Mouse (Mus musculus): ENCODE data around the gene Col11a2. TPM values are rescaled to one million over a fixed set of nuclear protein-coding genes. Genes with fewer than 3 reads are reported as not detected.
"Not testable (repeated sequence)": the region's sequence is repeated elsewhere in the genome, so short reads cannot be mapped to it uniquely, and the experiment has no call there.

Gene Col11a2
- total and polyA plus RNA-seq, 3 experiments = 3.0 to 6.0 (median 5.8) TPM

DNA sequence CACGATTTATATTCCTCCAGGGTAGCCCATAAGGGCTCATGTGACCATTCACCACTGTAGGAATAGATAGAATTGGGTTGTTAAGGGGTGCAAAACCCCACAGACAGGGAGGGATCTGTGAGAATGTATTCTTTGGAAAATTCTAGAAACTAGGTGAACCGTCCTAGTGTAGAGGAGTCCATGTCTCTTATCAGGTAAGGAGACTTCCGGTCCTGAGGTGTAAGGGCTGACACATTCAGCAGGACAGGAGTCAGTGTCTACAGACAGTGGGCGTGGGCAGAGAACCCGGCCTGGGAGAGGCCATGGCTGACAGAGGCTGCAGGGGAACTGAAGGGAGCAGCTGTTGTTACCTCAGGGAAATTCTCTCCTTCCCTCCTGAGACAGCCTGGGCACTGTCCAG lies 40.5 kb upstream of the Col11a2 start:
- Histone ChIP-seq H3K9ac (ENCODE audit: insufficient read depth, low read depth) (peak overlapping the region; percentile 61), H3K4me1 (ENCODE audit: control insufficient read depth in 1 of 2, insufficient read depth in 2 of 2) (peaks cover 16 to 28% of the 10 kb centered on the region in 2 experiments), H3K79me2 (replicated peaks; ENCODE audit: control insufficient read depth, extremely low read depth, insufficient read depth, poor library complexity, severe bottlenecking) (peaks cover 23% of the 10 kb centered on the region), H3K36me3 (replicated peaks in 1 of 2; ENCODE audit: control insufficient read depth in 1 of 2, insufficient read depth in 1 of 2, low read length in 1 of 2) (peaks cover 33 to 39% of the 10 kb centered on the region in 2 experiments), H3K4me3 (replicated peaks in 1 of 3; ENCODE audit: low read depth in 2 of 3, low read length in 2 of 3, poor library complexity in 1 of 3) (peak overlapping the region; percentile 43 to 71 (median 55)), H3K4me2 (ENCODE audit: insufficient read depth, low read depth, poor library complexity, severe bottlenecking) (peak overlapping the region; percentile 91)
- H3K27ac ChIP-seq (ENCODE audit: insufficient read depth, low read depth); dilution Hi-C loops (cut with MboI; ENCODE audit: extremely low pct_ligation_motif_present, extremely low pct_unique_long_range_greater_than_20kb, low sequenced_read_pairs); H3K27me3 ChIP-seq (replicated peaks); DNase-seq (ENCODE audit: extremely low read depth); H3K9me3 ChIP-seq (replicated peaks; ENCODE audit: low read length): not testable (repeated sequence)
- TF ChIP-seq ZNF384 (IDR thresholded peaks at IDR 0.05; ENCODE audit: low read depth, low read length) = 0 out of 2 replicates have a peak, but pooled peaks have one; percentile 22
- in situ Hi-C loops (cut with MboI; ENCODE audit: low pct_ligation_motif_present, low pct_unique_long_range_greater_than_20kb, low sequenced_read_pairs) = loop anchor here (10.0 to 25.0 kb wide), 2 partner anchors 1386 to 1464 kb away; partner anchors contain the start of gene H2-Q10

DNA sequence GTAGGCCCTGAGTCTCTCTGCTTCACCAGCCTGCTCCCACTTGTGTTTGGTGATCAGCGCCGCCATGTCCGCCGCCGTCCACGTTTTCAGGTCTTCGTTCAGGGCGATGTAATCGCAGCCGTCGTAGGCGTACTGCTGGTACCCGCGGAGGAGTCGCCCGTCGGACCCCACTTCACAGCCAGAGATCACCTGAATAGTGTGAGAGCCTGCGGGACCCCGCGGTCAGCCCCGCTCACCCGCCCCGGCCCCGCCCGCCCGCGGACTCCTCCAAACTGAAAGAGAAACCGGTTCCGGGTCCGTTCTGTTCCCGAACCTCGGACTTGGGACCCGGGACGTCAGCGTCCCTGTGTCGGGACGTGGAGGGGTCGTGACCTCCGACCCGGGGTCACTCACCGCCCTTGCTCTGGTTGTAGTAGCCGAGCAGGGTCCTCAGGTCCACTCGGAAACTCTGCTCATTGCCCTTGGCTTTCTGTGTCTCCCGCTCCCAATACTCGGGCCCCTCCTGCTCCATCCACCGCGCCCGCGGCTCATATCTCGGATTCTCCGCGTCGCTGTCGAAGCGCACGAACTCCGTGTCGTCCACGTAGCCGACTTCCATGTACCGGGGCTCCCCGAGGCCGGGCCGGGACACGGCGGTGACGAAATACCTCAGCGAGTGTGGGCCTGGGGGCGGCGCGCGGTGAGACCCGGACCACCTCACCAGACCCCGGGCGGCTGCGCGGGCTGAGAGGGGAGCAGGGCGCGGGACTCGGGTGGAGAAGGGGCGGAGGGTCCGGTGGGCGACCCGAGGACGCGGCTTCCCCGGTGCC lies 39.7 kb upstream of the Col11a2 start:
- Histone ChIP-seq H3K36me3 (replicated peaks in 1 of 2; ENCODE audit: control insufficient read depth in 1 of 2, insufficient read depth in 1 of 2, low read length in 1 of 2) (peaks cover 33 to 37% of the 10 kb centered on the region in 2 experiments), H3K9me3 (replicated peaks; ENCODE audit: low read length) (no peaks in the 10 kb centered on the region), H3K4me1 (ENCODE audit: control insufficient read depth in 1 of 2, insufficient read depth in 2 of 2) (peaks cover 16 to 31% of the 10 kb centered on the region in 2 experiments), H3K27me3 (replicated peaks) (no peaks in the 10 kb centered on the region), H3K9ac (ENCODE audit: insufficient read depth, low read depth) (peak overlapping the region; percentile 100), H3K79me2 (replicated peaks; ENCODE audit: control insufficient read depth, extremely low read depth, insufficient read depth, poor library complexity, severe bottlenecking) (peaks cover 23% of the 10 kb centered on the region), H3K4me2 (ENCODE audit: insufficient read depth, low read depth, poor library complexity, severe bottlenecking) (no peak overlapping the region), H3K4me3 (replicated peaks in 1 of 3; ENCODE audit: low read depth in 2 of 3, low read length in 2 of 3, poor library complexity in 1 of 3) (peak overlapping the region; percentile 52 to 99 (median 66)), H3K27ac (ENCODE audit: insufficient read depth, low read depth) (peak overlapping the region; percentile 69)
- DNase-seq (ENCODE audit: extremely low read depth) = no peak
- in situ Hi-C loops (cut with MboI; ENCODE audit: low pct_ligation_motif_present, low pct_unique_long_range_greater_than_20kb, low sequenced_read_pairs) = loop anchor here (5.0 to 25.0 kb wide), 3 partner anchors 1263 to 1463 kb away; partner anchors contain the start of genes H2-D1 and H2-Q10
- dilution Hi-C loops (cut with MboI; ENCODE audit: extremely low pct_ligation_motif_present, extremely low pct_unique_long_range_greater_than_20kb, low sequenced_read_pairs) = no loop called here
- no peak for TF ChIP-seq MEF2A (IDR thresholded peaks at IDR 0.05; ENCODE audit: borderline replicate concordance, low read depth, low read length)
- no peak for TF ChIP-seq SIN3A (IDR thresholded peaks at IDR 0.05; ENCODE audit: low read length)
- no peak for TF ChIP-seq TCF12 (IDR thresholded peaks at IDR 0.05; ENCODE audit: low read depth, low read length)
- no peak for TF ChIP-seq MYC (IDR thresholded peaks at IDR 0.05; ENCODE audit: low read depth, low read length)
- no peak for TF ChIP-seq CHD2 (IDR thresholded peaks at IDR 0.05; ENCODE audit: low read length)

DNA sequence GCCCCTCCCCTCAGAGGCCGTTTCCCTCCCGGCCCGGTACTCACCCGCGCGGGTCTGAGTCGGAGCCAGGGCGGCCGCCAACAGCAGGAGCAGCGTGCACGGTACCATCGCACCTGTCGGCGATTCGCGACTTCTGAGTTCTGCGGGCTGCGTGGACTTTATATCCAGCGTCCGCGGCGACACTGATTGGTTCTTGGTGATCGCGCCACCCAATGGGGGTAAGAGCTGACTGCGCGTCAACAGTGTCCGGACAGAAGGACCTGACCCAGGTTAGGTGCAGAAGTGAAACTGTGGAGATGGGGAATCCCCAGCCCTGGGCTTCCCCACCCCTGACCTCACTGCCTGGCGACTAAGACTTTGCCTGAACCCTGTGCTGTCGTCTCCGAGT lies 39.1 kb upstream of the Col11a2 start, which contains the start of gene H2-K1:
H2-K1 (minus strand) TSS at position 198 of the 388 bp plus-strand sequence.
- Histone ChIP-seq H3K9ac (ENCODE audit: insufficient read depth, low read depth) (peak within 1 kb of the TSS; percentile 100), H3K79me2 (replicated peaks; ENCODE audit: control insufficient read depth, extremely low read depth, insufficient read depth, poor library complexity, severe bottlenecking) (peaks cover 23% of the 10 kb centered on the region), H3K36me3 (replicated peaks in 1 of 2; ENCODE audit: control insufficient read depth in 1 of 2, insufficient read depth in 1 of 2, low read length in 1 of 2) (peaks cover 31 to 33% of the 10 kb centered on the region in 2 experiments), H3K4me3 (replicated peaks in 1 of 3; ENCODE audit: low read depth in 2 of 3, low read length in 2 of 3, poor library complexity in 1 of 3) (peak within 1 kb of the TSS; percentile 66 to 99 (median 71)), H3K4me2 (ENCODE audit: insufficient read depth, low read depth, poor library complexity, severe bottlenecking) (peak within 1 kb of the TSS; percentile 74; the same call in 1 of the 2 replicates), H3K27ac (ENCODE audit: insufficient read depth, low read depth) (peak within 1 kb of the TSS; percentile 69), H3K9me3 (replicated peaks; ENCODE audit: low read length) (no peaks in the 10 kb centered on the region), H3K27me3 (replicated peaks) (no peaks in the 10 kb centered on the region), H3K4me1 (ENCODE audit: control insufficient read depth in 1 of 2, insufficient read depth in 2 of 2) (peaks cover 16 to 31% of the 10 kb centered on the region in 2 experiments)
- DNase-seq (ENCODE audit: extremely low read depth) = peak; percentile 97
- in situ Hi-C loops (cut with MboI; ENCODE audit: low pct_ligation_motif_present, low pct_unique_long_range_greater_than_20kb, low sequenced_read_pairs) = loop anchor here (5.0 kb wide), 1 partner anchor 1262 kb away; the partner anchor contains the start of gene H2-D1
- dilution Hi-C loops (cut with MboI; ENCODE audit: extremely low pct_ligation_motif_present, extremely low pct_unique_long_range_greater_than_20kb, low sequenced_read_pairs) = no loop called here
- TF ChIP-seq MEF2A (IDR thresholded peaks at IDR 0.05; ENCODE audit: borderline replicate concordance, low read depth, low read length) = no peak
- TF ChIP-seq UBTF (IDR thresholded peaks at IDR 0.05; ENCODE audit: low read depth, low read length) = no peak
- TF ChIP-seq ELF1 (IDR thresholded peaks at IDR 0.05; ENCODE audit: low read depth, low read length) = no peak
- no peak for TF ChIP-seq USF2 (conservative IDR thresholded peaks at IDR 0.05; ENCODE audit: low read depth, low read length)
- no peak for TF ChIP-seq PAX5 (IDR thresholded peaks at IDR 0.05; ENCODE audit: low read length)
- no peak for TF ChIP-seq NRF1 (IDR thresholded peaks at IDR 0.05; ENCODE audit: low read depth, low read length)
- TF ChIP-seq RAD21 (IDR thresholded peaks at IDR 0.05; ENCODE audit: low read depth, low read length) = no peak
- TF ChIP-seq JUN (IDR thresholded peaks at IDR 0.05; ENCODE audit: insufficient read depth, low read depth, low read length) = no peak
- TF ChIP-seq MXI1 (IDR thresholded peaks at IDR 0.05; ENCODE audit: low read depth, low read length) = 0 out of 2 replicates have a peak, but pooled peaks have one; percentile 21
- no peak for TF ChIP-seq ZNF384 (IDR thresholded peaks at IDR 0.05; ENCODE audit: low read depth, low read length)
- peak; percentile 59 for TF ChIP-seq TCF12 (IDR thresholded peaks at IDR 0.05; ENCODE audit: low read depth, low read length)
- TF ChIP-seq MAZ (IDR thresholded peaks at IDR 0.05; ENCODE audit: low read depth, low read length) = no peak
- peak; percentile 92 for TF ChIP-seq POLR2A (IDR thresholded peaks at IDR 0.05; ENCODE audit: low read depth, low read length)
- no peak for TF ChIP-seq HCFC1 (IDR thresholded peaks at IDR 0.05; ENCODE audit: low read depth, low read length)
- no peak for TF ChIP-seq JUND (conservative IDR thresholded peaks at IDR 0.05; ENCODE audit: low read depth, low read length)
- no peak for TF ChIP-seq MAFK (IDR thresholded peaks at IDR 0.05; ENCODE audit: insufficient replicate concordance, low read length)
- peak; percentile 96 for TF ChIP-seq CHD2 (IDR thresholded peaks at IDR 0.05; ENCODE audit: low read length)
- 0 out of 2 replicates have a peak, but pooled peaks have one; percentile 28 for TF ChIP-seq EP300 (IDR thresholded peaks at IDR 0.05; ENCODE audit: low read length)
- TF ChIP-seq ZMIZ1 (IDR thresholded peaks at IDR 0.05; ENCODE audit: low read depth, low read length) = peak; percentile 93
- no peak for TF ChIP-seq CHD1 (IDR thresholded peaks at IDR 0.05; ENCODE audit: low read depth, low read length)
- peak; percentile 88 for TF ChIP-seq IRF4 (IDR thresholded peaks at IDR 0.05; ENCODE audit: low read depth, low read length)
